Mouse (Mus musculus) liver, embryonic 15.5 days (tissue): ENCODE data around the gene Gpr83. TPM values are rescaled to one million over a fixed set of nuclear protein-coding genes. Genes with fewer than 3 reads are reported as not detected.

Source experiments
- ATAC-seq: fragments of 200-750 bp; cut with Nextera tagmentation; 2 replicates; pipeline ENCODE4 v1.8.0; 2017; ENCODE audit warnings: moderate number of reproducible peaks, mild to moderate bottlenecking, moderate library complexity; ENCODE audit not compliant: insufficient read depth
- H3K27ac ChIP-seq: fragments of 300-500 bp; sonication (generic); replicated peaks from 2 replicates; pipeline ENCODE4 v1.5.1; 2015; ENCODE audit warnings: mild to moderate bottlenecking, inconsistent platforms
- H3K27me3 ChIP-seq: fragments of 300-500 bp; sonication (generic); 2 replicates; pipeline ENCODE4 v1.6.1; 2015; ENCODE audit warnings: mild to moderate bottlenecking, inconsistent platforms
- H3K36me3 ChIP-seq: fragments of 300-500 bp; sonication (generic); replicated peaks from 2 replicates; pipeline ENCODE4 v1.6.1; 2015; ENCODE audit warnings: moderate library complexity, mild to moderate bottlenecking, inconsistent platforms
- H3K4me1 ChIP-seq: fragments of 300-500 bp; sonication (generic); replicated peaks from 2 replicates; pipeline ENCODE4 v1.6.1; 2015; ENCODE audit warnings: inconsistent platforms
- H3K4me2 ChIP-seq: fragments of 300-500 bp; sonication (generic); 2 replicates; pipeline ENCODE4 v1.6.1; 2015; ENCODE audit warnings: moderate library complexity, mild to moderate bottlenecking, inconsistent platforms
- H3K4me3 ChIP-seq: fragments of 300-500 bp; sonication (generic); replicated peaks from 2 replicates; pipeline ENCODE4 v1.5.1; 2015; ENCODE audit warnings: mild to moderate bottlenecking, inconsistent platforms
- H3K9ac ChIP-seq: fragments of 300-500 bp; sonication (generic); 2 replicates; pipeline ENCODE4 v1.6.1; 2015; ENCODE audit warnings: moderate library complexity, mild to moderate bottlenecking, inconsistent platforms
- H3K9me3 ChIP-seq: fragments of 300-500 bp; sonication (generic); replicated peaks from 2 replicates; pipeline ENCODE4 v1.6.1; 2016; ENCODE audit warnings: inconsistent platforms
- WGBS: fragments of 180-500 bp; shearing (Covaris S2); methylation state at CpG from one replicate; pipeline ENCODE4 v1.1.7; 2015; ENCODE audit warnings: mixed read lengths; ENCODE audit not compliant: insufficient replicate concordance; 5-methylcytosine and 5-hydroxymethylcytosine counted together
- polyA plus RNA-seq: library from polyadenylated mRNA; unstranded; fragments of >200 nt; fragmentation: Nextera tagmentation; extraction: Ambion mirVana; gene quantifications from 2 replicates; pipeline ENCODE4 v1.2.1, GENCODE M21; 2015

Gpr83 gene
- polyA plus RNA-seq, 1 experiment from 2014 or later, result 0.05 TPM

DNA sequence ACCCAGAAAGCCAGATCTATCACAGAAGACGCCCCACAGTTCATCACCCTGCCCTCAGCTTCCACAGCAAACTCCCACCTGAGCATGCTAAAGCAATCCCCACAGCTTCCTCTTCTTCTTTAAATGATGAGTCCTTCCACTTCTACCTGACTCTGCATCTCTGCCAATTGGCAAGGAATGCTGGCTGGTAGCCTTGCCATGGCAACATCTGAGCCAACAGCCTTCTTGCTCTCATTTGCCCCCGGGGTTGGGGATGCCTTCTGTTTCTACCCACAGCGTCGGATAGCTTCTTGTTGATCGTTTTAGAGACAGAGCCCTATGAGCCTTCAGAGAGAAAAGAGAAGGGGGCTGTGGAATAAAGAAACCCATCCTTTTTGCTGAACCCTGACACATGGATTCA lies 31.9 kb downstream of the Gpr83 start:
- H3K9ac ChIP-seq, result no peak overlapping the region
- no peak overlapping the region for H3K27ac ChIP-seq
- no peaks in the 10 kb centered on the region for H3K9me3 ChIP-seq
- H3K36me3 ChIP-seq, result no peaks in the 10 kb centered on the region
- no peak overlapping the region for H3K4me2 ChIP-seq
- no peak for ATAC-seq
- no peak overlapping the region for H3K4me3 ChIP-seq
- H3K27me3 ChIP-seq, result no peaks in the 10 kb centered on the region
- WGBS, result 55% methylated on average over 5 of the region's 5 CpGs
- H3K4me1 ChIP-seq, result peaks cover 8% of the 10 kb centered on the region; the same call in 1 of the 2 replicates

- no peak overlapping the region for H3K9ac ChIP-seq
- 30% methylated on average over 9 of the region's 9 CpGs for WGBS
- H3K9me3 ChIP-seq, result no peaks in the 10 kb centered on the region
- no peak overlapping the region for H3K27ac ChIP-seq
- H3K4me2 ChIP-seq, result no peak overlapping the region
- 0 out of 2 replicates have a peak, but pooled peaks cover 6% of the 10 kb centered on the region for H3K4me1 ChIP-seq
- ATAC-seq, result no peak
- no peaks in the 10 kb centered on the region for H3K27me3 ChIP-seq
- H3K36me3 ChIP-seq, result no peaks in the 10 kb centered on the region
- H3K4me3 ChIP-seq, result no peak overlapping the region
Observed at GRCm38 (mm10) chr9:14893388-14893787, 33.4 kb downstream of the Gpr83 start.

DNA sequence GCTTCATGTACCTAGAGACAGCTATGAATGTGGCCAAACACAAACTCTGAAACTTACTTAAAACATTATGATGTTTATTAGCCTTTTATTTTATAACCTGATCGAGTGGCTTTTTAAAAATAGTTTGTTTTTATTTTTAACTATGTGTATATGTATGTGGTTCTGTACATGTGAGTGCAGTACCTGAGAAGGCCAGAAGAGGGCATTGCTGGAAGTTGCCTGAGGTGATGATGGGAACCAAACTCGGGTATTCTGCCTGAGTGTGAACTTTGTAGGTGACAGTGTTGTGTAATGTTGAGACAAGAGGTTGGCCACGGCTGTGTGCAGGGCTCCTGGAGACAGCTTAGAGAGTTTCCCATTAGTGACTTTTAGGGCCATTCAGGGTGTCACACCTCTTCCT lies 34.6 kb downstream of the Gpr83 start:
- Histone ChIP-seq H3K4me3 (no peak overlapping the region), H3K36me3 (no peaks in the 10 kb centered on the region), H3K9ac (no peak overlapping the region), H3K9me3 (no peaks in the 10 kb centered on the region), H3K4me1 (0 out of 2 replicates have a peak, but pooled peaks cover 6% of the 10 kb centered on the region), H3K27me3 (no peaks in the 10 kb centered on the region), H3K27ac (no peak overlapping the region), H3K4me2 (no peak overlapping the region)
- WGBS, result 52% methylated on average over 3 of the region's 3 CpGs
- ATAC-seq, result no peak

- no peak overlapping the region for H3K4me3 ChIP-seq
- 0 out of 2 replicates have a peak, but pooled peaks cover 6% of the 10 kb centered on the region for H3K4me1 ChIP-seq
- no peaks in the 10 kb centered on the region for H3K9me3 ChIP-seq
- ATAC-seq, result no peak
- WGBS, result 40% methylated on average over 7 of the region's 7 CpGs
- H3K27ac ChIP-seq, result no peak overlapping the region
- H3K4me2 ChIP-seq, result no peak overlapping the region
- no peaks in the 10 kb centered on the region for H3K36me3 ChIP-seq
- H3K27me3 ChIP-seq, result no peaks in the 10 kb centered on the region
- no peak overlapping the region for H3K9ac ChIP-seq
Observed at GRCm38 (mm10) chr9:14895237-14895835, 35.3 kb downstream of the Gpr83 start.

GRCm38 (mm10) chr9:14897102-14897501 lies 37.1 kb downstream of the Gpr83 start:
- no peaks in the 10 kb centered on the region for H3K9me3 ChIP-seq
- no peak for ATAC-seq
- H3K36me3 ChIP-seq, result no peaks in the 10 kb centered on the region
- no peak overlapping the region for H3K27ac ChIP-seq
- 0 out of 2 replicates have a peak, but pooled peaks cover 6% of the 10 kb centered on the region for H3K4me1 ChIP-seq
- H3K4me3 ChIP-seq, result no peak overlapping the region
- H3K27me3 ChIP-seq, result no peaks in the 10 kb centered on the region
- WGBS, result 66% methylated on average over 3 of the region's 3 CpGs
- H3K9ac ChIP-seq, result no peak overlapping the region
- H3K4me2 ChIP-seq, result no peak overlapping the region

DNA sequence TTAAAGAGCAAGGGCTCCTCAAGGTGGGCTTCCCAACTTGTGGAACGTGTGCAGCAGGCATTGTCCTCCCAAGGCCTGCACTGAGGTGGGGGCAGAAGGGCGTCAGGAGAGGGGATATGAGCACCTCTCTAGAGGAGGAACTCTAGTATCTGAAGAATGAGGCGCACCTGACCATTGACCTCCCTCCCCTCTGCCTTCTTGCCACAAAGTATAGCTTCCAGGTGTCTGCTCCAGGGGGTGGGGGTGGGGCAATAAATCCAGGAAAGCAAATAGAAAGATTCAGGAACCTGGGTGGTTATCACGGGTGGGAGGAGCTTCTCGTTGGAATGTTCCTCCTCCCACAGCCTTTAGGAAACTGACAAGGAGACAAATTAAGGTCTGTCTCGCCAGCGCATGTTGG lies 41.7 kb downstream of the Gpr83 start:
- H3K27ac ChIP-seq, result no peak overlapping the region
- no peaks in the 10 kb centered on the region; the same call in 1 of the 2 replicates for H3K27me3 ChIP-seq
- H3K9me3 ChIP-seq, result no peaks in the 10 kb centered on the region
- H3K4me3 ChIP-seq, result no peak overlapping the region
- 48% methylated on average over 7 of the region's 7 CpGs for WGBS
- no peak overlapping the region for H3K4me2 ChIP-seq
- no peaks in the 10 kb centered on the region for H3K36me3 ChIP-seq
- no peaks in the 10 kb centered on the region for H3K4me1 ChIP-seq
- no peak for ATAC-seq
- H3K9ac ChIP-seq, result no peak overlapping the region

GRCm38 (mm10) chr9:14902416-14902815 lies 42.4 kb downstream of the Gpr83 start:
- Histone ChIP-seq H3K4me1 (no peaks in the 10 kb centered on the region), H3K9me3 (no peaks in the 10 kb centered on the region), H3K9ac (no peak overlapping the region), H3K36me3 (no peaks in the 10 kb centered on the region), H3K4me2 (no peak overlapping the region), H3K27me3 (no peaks in the 10 kb centered on the region; the same call in 1 of the 2 replicates), H3K27ac (no peak overlapping the region), H3K4me3 (no peak overlapping the region)
- no peak for ATAC-seq
- 82% methylated on average over 2 of the region's 2 CpGs for WGBS

DNA sequence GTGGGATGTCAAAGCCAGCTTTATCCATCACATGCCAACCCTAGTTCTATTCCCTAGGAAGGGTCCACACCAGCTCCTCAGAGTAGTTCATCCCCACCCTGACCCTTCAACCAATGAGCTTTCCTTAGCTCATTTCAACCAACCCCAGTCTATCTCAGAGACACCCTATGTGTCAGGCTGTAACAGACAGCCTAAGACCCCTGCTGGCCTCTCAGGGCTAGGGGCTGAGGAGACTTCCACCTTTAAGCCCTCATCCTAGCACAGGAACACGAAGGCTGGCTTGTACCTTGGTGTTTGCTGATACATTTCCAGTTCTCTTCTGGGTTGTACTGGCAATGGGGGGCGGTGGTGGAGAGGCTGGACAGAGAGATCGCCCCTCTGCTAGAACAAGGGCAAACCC lies 43.0 kb downstream of the Gpr83 start:
- no peaks in the 10 kb centered on the region for H3K36me3 ChIP-seq
- no peak for ATAC-seq
- H3K4me2 ChIP-seq, result no peak overlapping the region
- H3K9me3 ChIP-seq, result no peaks in the 10 kb centered on the region
- no peak overlapping the region for H3K4me3 ChIP-seq
- no peaks in the 10 kb centered on the region; the same call in 1 of the 2 replicates for H3K27me3 ChIP-seq
- no peak overlapping the region for H3K27ac ChIP-seq
- no peaks in the 10 kb centered on the region for H3K4me1 ChIP-seq
- H3K9ac ChIP-seq, result no peak overlapping the region
- 56% methylated on average over 3 of the region's 3 CpGs for WGBS

GRCm38 (mm10) chr9:14903581-14904378 lies 43.8 kb downstream of the Gpr83 start, which contains the start of gene Izumo1r:
Gene Izumo1r (minus strand): TSS chr9:14903949.
- H3K4me3 ChIP-seq, result no peak within 1 kb of the TSS
- H3K36me3 ChIP-seq, result no peaks in the 10 kb centered on the region
- no peak for ATAC-seq
- no peak within 1 kb of the TSS for H3K4me2 ChIP-seq
- H3K4me1 ChIP-seq, result no peaks in the 10 kb centered on the region
- H3K27ac ChIP-seq, result no peak within 1 kb of the TSS
- WGBS, result 33% methylated on average over 11 of the region's 11 CpGs
- H3K27me3 ChIP-seq, result no peaks in the 10 kb centered on the region; the same call in 1 of the 2 replicates
- no peaks in the 10 kb centered on the region for H3K9me3 ChIP-seq
- no peak within 1 kb of the TSS for H3K9ac ChIP-seq

GRCm38 (mm10) chr9:14904741-14905475 lies 44.9 kb downstream of the Gpr83 start:
- Histone ChIP-seq H3K27ac (no peak overlapping the region), H3K9ac (no peak overlapping the region), H3K4me3 (no peak overlapping the region), H3K4me2 (no peak overlapping the region), H3K36me3 (no peaks in the 10 kb centered on the region), H3K9me3 (no peaks in the 10 kb centered on the region), H3K4me1 (no peaks in the 10 kb centered on the region), H3K27me3 (no peaks in the 10 kb centered on the region; the same call in 1 of the 2 replicates)
- 18% methylated on average over 9 of the region's 9 CpGs for WGBS
- no peak for ATAC-seq

DNA sequence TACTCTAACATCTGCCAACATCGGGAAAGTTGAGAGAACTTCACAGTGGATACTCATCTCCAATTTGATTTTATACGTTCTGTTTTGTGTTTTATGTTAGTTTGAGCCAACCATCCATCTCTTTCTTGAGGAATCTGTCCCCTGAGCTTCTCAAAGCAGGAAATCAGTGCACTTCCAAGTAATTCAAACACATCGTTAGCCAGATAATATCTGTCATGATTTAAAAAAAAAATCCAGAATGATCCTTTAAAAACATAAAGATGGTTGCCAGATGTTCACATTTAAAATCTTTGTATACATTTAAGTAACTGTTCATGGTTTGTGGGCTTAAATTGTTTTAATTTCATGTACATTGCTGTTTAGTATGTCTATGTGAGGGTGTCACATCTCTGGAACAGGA lies 45.9 kb downstream of the Gpr83 start:
- Histone ChIP-seq H3K4me1 (no peaks in the 10 kb centered on the region), H3K27me3 (no peaks in the 10 kb centered on the region; the same call in 1 of the 2 replicates), H3K4me2 (no peak overlapping the region), H3K9me3 (no peaks in the 10 kb centered on the region), H3K9ac (no peak overlapping the region), H3K4me3 (no peak overlapping the region), H3K36me3 (no peaks in the 10 kb centered on the region), H3K27ac (no peak overlapping the region)
- WGBS, result 53% methylated on average over 3 of the region's 3 CpGs
- ATAC-seq, result no peak
